Mouse (Mus musculus): Measurements from ENCODE around the gene H1f0. TPM values are rescaled to one million over a fixed set of nuclear protein-coding genes. Genes with fewer than 3 reads are reported as not detected.
"Not testable (repeated sequence)": the region's sequence is repeated elsewhere in the genome, so short reads cannot be mapped to it uniquely, and the experiment has no call there.

H1f0 gene
- polyA plus RNA-seq, 1 experiment from 2014 or later, result 238 TPM

- peak overlapping the region; percentile 100 for H3K9ac ChIP-seq (ENCODE audit: low read length)
- peak overlapping the region; percentile 97 for H3K27ac ChIP-seq (ENCODE audit: low read depth, low read length)
- peak overlapping the region; percentile 95 for H3K4me2 ChIP-seq (ENCODE audit: low read length)
- H3K4me3 ChIP-seq (ENCODE audit: low read depth, low read length), result peak overlapping the region; percentile 81
- H3K4me1 ChIP-seq (ENCODE audit: control insufficient read depth, insufficient read depth, low read length), result peaks cover 20% of the 10 kb centered on the region
- H3K27me3 ChIP-seq (replicated peaks; ENCODE audit: control insufficient read depth, insufficient read depth, low read length), result 0 out of 2 replicates have a peak, but pooled peaks cover 3% of the 10 kb centered on the region
- WGBS, result 5% methylated on average over 41 of the region's 46 CpGs
- no peaks in the 10 kb centered on the region for H3K36me3 ChIP-seq (ENCODE audit: control insufficient read depth, insufficient read depth, low read length)
- DNase-seq (ENCODE audit: low spot score), result peak; percentile 11
- ATAC-seq, result peak; percentile 28; the same call in 1 of the 2 replicates
- H3K9me3 ChIP-seq (replicated peaks; ENCODE audit: control insufficient read depth, low read length), result no peaks in the 10 kb centered on the region
Observed at GRCm38 (mm10) chr15:79027291-79028205, 702 bp upstream of the H1f0 start.

DNA sequence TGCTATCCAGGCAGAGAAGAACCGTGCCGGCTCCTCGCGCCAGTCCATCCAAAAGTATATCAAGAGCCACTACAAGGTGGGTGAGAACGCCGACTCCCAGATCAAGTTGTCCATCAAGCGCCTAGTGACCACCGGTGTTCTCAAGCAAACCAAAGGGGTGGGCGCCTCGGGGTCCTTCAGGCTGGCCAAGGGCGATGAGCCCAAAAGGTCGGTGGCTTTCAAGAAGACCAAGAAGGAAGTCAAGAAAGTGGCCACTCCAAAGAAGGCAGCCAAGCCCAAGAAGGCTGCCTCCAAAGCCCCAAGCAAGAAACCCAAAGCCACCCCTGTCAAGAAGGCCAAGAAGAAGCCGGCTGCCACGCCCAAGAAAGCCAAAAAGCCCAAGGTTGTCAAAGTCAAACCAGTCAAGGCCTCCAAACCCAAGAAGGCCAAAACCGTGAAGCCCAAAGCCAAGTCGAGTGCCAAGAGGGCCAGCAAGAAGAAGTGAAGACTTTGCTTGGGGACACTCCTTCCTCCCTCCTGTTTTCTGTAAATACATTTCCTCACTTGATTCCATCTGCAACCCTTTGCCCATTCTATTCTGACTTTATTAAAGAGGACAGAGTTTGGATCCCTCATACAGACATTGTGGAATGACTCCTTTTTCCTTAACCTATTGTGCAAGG, 704 bp downstream of the H1f0 start:
- Histone ChIP-seq H3K4me1 (ENCODE audit: control insufficient read depth, insufficient read depth, low read length) (peaks cover 20% of the 10 kb centered on the region), H3K27me3 (replicated peaks; ENCODE audit: control insufficient read depth, insufficient read depth, low read length) (0 out of 2 replicates have a peak, but pooled peaks cover 2% of the 10 kb centered on the region), H3K9me3 (replicated peaks; ENCODE audit: control insufficient read depth, low read length) (no peaks in the 10 kb centered on the region), H3K4me2 (ENCODE audit: low read length) (peak overlapping the region; percentile 95), H3K4me3 (ENCODE audit: low read depth, low read length) (peak overlapping the region; percentile 81), H3K36me3 (ENCODE audit: control insufficient read depth, insufficient read depth, low read length) (no peaks in the 10 kb centered on the region), H3K9ac (ENCODE audit: low read length) (peak overlapping the region; percentile 100), H3K27ac (ENCODE audit: low read depth, low read length) (peak overlapping the region; percentile 97)
- DNase-seq (ENCODE audit: low spot score), result no peak
- no peak for ATAC-seq
- WGBS, result 25% methylated on average over 16 of the region's 16 CpGs

GRCm38 (mm10) chr15:79029519-79030241, 1.4 kb downstream of the H1f0 start:
- H3K27ac ChIP-seq (ENCODE audit: low read depth, low read length), result peak overlapping the region; percentile 2; the same call in 1 of the 2 replicates
- peak overlapping the region; percentile 81 for H3K4me3 ChIP-seq (ENCODE audit: low read depth, low read length)

GRCm38 (mm10) chr15:79030551-79031435, 2.5 kb downstream of the H1f0 start:
- Histone ChIP-seq H3K4me2 (ENCODE audit: low read length) (peak overlapping the region; percentile 95), H3K27me3 (replicated peaks; ENCODE audit: control insufficient read depth, insufficient read depth, low read length) (no peaks in the 10 kb centered on the region), H3K4me1 (ENCODE audit: control insufficient read depth, insufficient read depth, low read length) (peaks cover 20% of the 10 kb centered on the region), H3K36me3 (ENCODE audit: control insufficient read depth, insufficient read depth, low read length) (no peaks in the 10 kb centered on the region), H3K9ac (ENCODE audit: low read length) (peak overlapping the region; percentile 100), H3K9me3 (replicated peaks; ENCODE audit: control insufficient read depth, low read length) (no peaks in the 10 kb centered on the region), H3K27ac (ENCODE audit: low read depth, low read length) (peak overlapping the region; percentile 56), H3K4me3 (ENCODE audit: low read depth, low read length) (peak overlapping the region; percentile 81)
- WGBS, result under 1% methylated on average over 52 of the region's 52 CpGs
- peak; percentile 82 for ATAC-seq
- DNase-seq (ENCODE audit: low spot score), result peak; percentile 97

More at GRCm38 (mm10) chr15:79029519-79030241, 1.4 kb downstream of the H1f0 start:
- Histone ChIP-seq H3K9ac (ENCODE audit: low read length) (peak overlapping the region; percentile 100), H3K4me1 (ENCODE audit: control insufficient read depth, insufficient read depth, low read length) (peaks cover 20% of the 10 kb centered on the region), H3K36me3 (ENCODE audit: control insufficient read depth, insufficient read depth, low read length) (no peaks in the 10 kb centered on the region), H3K9me3 (replicated peaks; ENCODE audit: control insufficient read depth, low read length) (no peaks in the 10 kb centered on the region), H3K27me3 (replicated peaks; ENCODE audit: control insufficient read depth, insufficient read depth, low read length) (no peaks in the 10 kb centered on the region), H3K4me2 (ENCODE audit: low read length) (peak overlapping the region; percentile 95)
- WGBS, result 4% methylated on average over 11 of the region's 11 CpGs
- DNase-seq (ENCODE audit: low spot score) (peak; percentile 47), ATAC-seq (no peak)

DNA sequence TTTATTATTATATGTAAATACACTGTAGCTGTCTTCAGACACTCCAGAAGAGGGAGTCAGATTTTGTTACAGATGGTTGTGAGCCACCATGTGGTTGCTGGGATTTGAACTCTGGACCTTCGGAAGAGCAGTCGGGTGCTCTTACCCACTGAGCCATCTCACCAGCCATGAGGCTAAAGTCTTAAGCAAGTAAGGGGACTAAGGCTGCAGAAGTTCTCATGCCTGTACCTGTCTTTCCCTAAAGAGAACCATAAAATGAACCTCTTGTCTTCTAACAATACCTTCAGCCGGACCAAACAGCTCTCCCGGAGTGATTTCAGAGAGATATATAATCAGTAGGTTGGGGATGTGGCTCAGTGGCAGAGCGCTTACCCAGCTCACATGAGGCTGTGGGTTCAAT, 3.7 kb downstream of the H1f0 start:
- H3K4me3 ChIP-seq (ENCODE audit: low read depth, low read length); ATAC-seq; H3K36me3 ChIP-seq (ENCODE audit: control insufficient read depth, insufficient read depth, low read length); H3K27ac ChIP-seq (ENCODE audit: low read depth, low read length); DNase-seq (ENCODE audit: low spot score); H3K9ac ChIP-seq (ENCODE audit: low read length); H3K9me3 ChIP-seq (replicated peaks; ENCODE audit: control insufficient read depth, low read length); H3K27me3 ChIP-seq (replicated peaks; ENCODE audit: control insufficient read depth, insufficient read depth, low read length); H3K4me2 ChIP-seq (ENCODE audit: low read length): not testable (repeated sequence)
- peaks cover 16% of the 10 kb centered on the region for H3K4me1 ChIP-seq (ENCODE audit: control insufficient read depth, insufficient read depth, low read length)
- WGBS, result 89% methylated on average over 5 of the region's 5 CpGs

DNA sequence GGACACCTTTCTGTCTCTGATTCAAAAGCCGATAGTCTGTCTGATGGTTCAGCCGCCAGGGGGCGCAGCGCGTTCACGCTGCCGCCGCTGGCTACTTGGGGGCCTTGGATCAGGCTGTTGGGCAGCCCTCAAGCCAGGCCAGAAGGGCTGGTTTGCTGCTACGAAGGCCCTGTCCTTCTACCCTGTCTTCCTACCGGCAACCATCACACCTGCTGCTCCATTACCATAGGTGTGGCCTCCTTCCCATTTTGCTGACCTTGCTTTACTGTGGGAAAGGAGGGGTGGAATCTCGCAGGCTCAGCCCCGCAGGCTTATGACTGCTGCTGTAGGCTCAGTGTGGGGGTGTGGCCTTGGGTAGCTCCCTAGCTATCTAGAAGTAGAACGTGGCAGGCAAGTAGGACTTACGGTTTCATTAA, 9.7 kb downstream of the H1f0 start:
- DNase-seq (ENCODE audit: low spot score) (peak; percentile 72), ATAC-seq (peak; percentile 24; the same call in 1 of the 2 replicates)
- WGBS, result 14% methylated on average over 14 of the region's 14 CpGs
- Histone ChIP-seq H3K4me2 (ENCODE audit: low read length) (0 out of 2 replicates have a peak overlapping the region, but pooled peaks have one; percentile 7), H3K36me3 (ENCODE audit: control insufficient read depth, insufficient read depth, low read length) (no peaks in the 10 kb centered on the region), H3K9ac (ENCODE audit: low read length) (no peak overlapping the region), H3K4me3 (ENCODE audit: low read depth, low read length) (no peak overlapping the region), H3K9me3 (replicated peaks; ENCODE audit: control insufficient read depth, low read length) (no peaks in the 10 kb centered on the region), H3K27ac (ENCODE audit: low read depth, low read length) (no peak overlapping the region), H3K27me3 (replicated peaks; ENCODE audit: control insufficient read depth, insufficient read depth, low read length) (peaks cover 24% of the 10 kb centered on the region), H3K4me1 (ENCODE audit: control insufficient read depth, insufficient read depth, low read length) (peaks cover 3% of the 10 kb centered on the region; the same call in 1 of the 2 replicates)

- Histone ChIP-seq H3K27me3 (replicated peaks; ENCODE audit: control insufficient read depth, insufficient read depth, low read length) (peaks cover 28% of the 10 kb centered on the region), H3K4me2 (ENCODE audit: low read length) (no peak overlapping the region), H3K36me3 (ENCODE audit: control insufficient read depth, insufficient read depth, low read length) (no peaks in the 10 kb centered on the region), H3K4me1 (ENCODE audit: control insufficient read depth, insufficient read depth, low read length) (peaks cover 3% of the 10 kb centered on the region; the same call in 1 of the 2 replicates), H3K27ac (ENCODE audit: low read depth, low read length) (no peak overlapping the region), H3K9me3 (replicated peaks; ENCODE audit: control insufficient read depth, low read length) (no peaks in the 10 kb centered on the region), H3K9ac (ENCODE audit: low read length) (no peak overlapping the region), H3K4me3 (ENCODE audit: low read depth, low read length) (no peak overlapping the region)
- ATAC-seq (no peak), DNase-seq (ENCODE audit: low spot score) (no peak)
- WGBS, result 68% methylated on average over 10 of the region's 10 CpGs
Observed at GRCm38 (mm10) chr15:79038331-79038730, 10.1 kb downstream of the H1f0 start.

DNA sequence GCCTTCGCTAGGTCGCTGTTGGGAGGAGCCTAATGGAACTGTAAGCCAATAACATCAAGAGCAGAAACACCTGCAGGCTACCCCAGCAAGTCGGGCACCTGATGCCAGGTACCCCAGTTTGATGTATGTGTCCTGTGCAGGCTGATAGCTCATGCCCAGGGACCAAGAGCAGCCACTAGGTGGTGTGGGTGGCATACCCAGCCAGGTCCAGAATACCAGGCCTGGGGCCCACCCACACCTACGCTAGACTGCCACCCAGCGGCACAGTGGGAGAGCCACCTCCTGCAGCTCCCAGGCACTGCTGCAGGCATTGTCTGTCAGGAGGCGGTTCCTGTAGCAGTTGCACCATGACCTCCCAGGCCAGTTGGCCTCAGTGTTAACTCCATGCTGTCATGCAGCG, 10.6 kb downstream of the H1f0 start:
- H3K9me3 ChIP-seq (replicated peaks; ENCODE audit: control insufficient read depth, low read length), result no peaks in the 10 kb centered on the region
- peak; percentile 67 for DNase-seq (ENCODE audit: low spot score)
- no peaks in the 10 kb centered on the region for H3K36me3 ChIP-seq (ENCODE audit: control insufficient read depth, insufficient read depth, low read length)
- peak; percentile 61 for ATAC-seq
- 26% methylated on average over 7 of the region's 7 CpGs for WGBS
- H3K27ac ChIP-seq (ENCODE audit: low read depth, low read length), result no peak overlapping the region
- H3K4me3 ChIP-seq (ENCODE audit: low read depth, low read length), result no peak overlapping the region
- H3K4me2 ChIP-seq (ENCODE audit: low read length), result no peak overlapping the region
- H3K9ac ChIP-seq (ENCODE audit: low read length), result no peak overlapping the region
- H3K4me1 ChIP-seq (ENCODE audit: control insufficient read depth, insufficient read depth, low read length), result peaks cover 3% of the 10 kb centered on the region; the same call in 1 of the 2 replicates
- H3K27me3 ChIP-seq (replicated peaks; ENCODE audit: control insufficient read depth, insufficient read depth, low read length), result peaks cover 33% of the 10 kb centered on the region

Measured in forebrain, embryonic 14.5 days (tissue).